Mouse (Mus musculus) heart, embryonic 14.5 days (tissue): ENCODE measurements around the gene Akip1. TPM values are rescaled to one million over a fixed set of nuclear protein-coding genes. Genes with fewer than 3 reads are reported as not detected.

Experiments
- ATAC-seq: fragments of 200-750 bp; cut with Nextera tagmentation; 2 replicates; pipeline ENCODE4 v1.8.0; 2017; ENCODE audit warnings: low read depth, moderate TSS enrichment; ENCODE audit not compliant: insufficient number of reproducible peaks, insufficient read depth, low FRiP score
- H3K27ac ChIP-seq, 2 experiments: fragments of 200-500 bp in 1 of 2; fragments of 300-500 bp in 1 of 2; sonication (generic) in 1 of 2; replicated peaks in 1 of 2; 2 replicates each; pipeline ENCODE4 v1.5.1; 2012 to 2014; ENCODE audit warnings: low read depth in 2 of 2, low read length in 2 of 2, control low read depth in 1 of 2, mild to moderate bottlenecking in 1 of 2, mixed read lengths in 1 of 2; ENCODE audit not compliant: control insufficient read depth in 1 of 2, insufficient read depth in 1 of 2
- H3K27me3 ChIP-seq: fragments of 300-500 bp; sonication (generic); 2 replicates; pipeline ENCODE4 v1.6.1; 2014; ENCODE audit warnings: mild to moderate bottlenecking, low read length, control low read depth; ENCODE audit not compliant: control insufficient read depth, insufficient read depth
- H3K36me3 ChIP-seq: fragments of 300-500 bp; sonication (generic); 2 replicates; pipeline ENCODE4 v1.6.1; 2014; ENCODE audit warnings: mild to moderate bottlenecking, control low read depth, low read length, mixed read lengths; ENCODE audit not compliant: control insufficient read depth, insufficient read depth
- H3K4me1 ChIP-seq, 2 experiments: fragments of 200-500 bp in 1 of 2; fragments of 300-500 bp in 1 of 2; sonication (generic) in 1 of 2; 2 replicates each; pipeline ENCODE4 v1.6.1; 2012 to 2014; ENCODE audit warnings: low read length in 2 of 2, control low read depth in 1 of 2, mixed read lengths in 1 of 2; ENCODE audit not compliant: control insufficient read depth in 2 of 2, insufficient read depth in 2 of 2
- H3K4me2 ChIP-seq: fragments of 300-500 bp; sonication (generic); 2 replicates; pipeline ENCODE4 v1.6.1; 2014; ENCODE audit warnings: mild to moderate bottlenecking, low read length
- H3K4me3 ChIP-seq, 2 experiments: fragments of 200-500 bp in 1 of 2; fragments of 300-500 bp in 1 of 2; sonication (generic) in 1 of 2; 2 replicates each; pipeline ENCODE4 v1.5.1; 2012 to 2014; ENCODE audit warnings: low read length in 2 of 2, mild to moderate bottlenecking in 2 of 2, control low read depth in 1 of 2, low read depth in 1 of 2, moderate library complexity in 1 of 2; ENCODE audit not compliant: control insufficient read depth in 1 of 2, insufficient read depth in 1 of 2
- H3K9ac ChIP-seq: fragments of 300-500 bp; sonication (generic); 2 replicates; pipeline ENCODE4 v1.6.1; 2014; ENCODE audit warnings: mild to moderate bottlenecking, low read length
- H3K9me3 ChIP-seq: fragments of 300-500 bp; sonication (generic); 2 replicates; pipeline ENCODE4 v1.6.1; 2016; ENCODE audit warnings: low read length, control low read depth; ENCODE audit not compliant: control insufficient read depth
- WGBS: fragments of 180-500 bp; shearing (Covaris S2); extraction: QIAGEN DNeasy Blood & Tissue Kit; methylation state at CpG from one replicate; pipeline ENCODE4 v1.1.7; 2014; 5-methylcytosine and 5-hydroxymethylcytosine counted together
- polyA plus RNA-seq: library from polyadenylated mRNA; unstranded; fragments of >200 nt; fragmentation: Nextera tagmentation; extraction: Ambion mirVana; gene quantifications from 2 replicates; pipeline ENCODE4 v1.2.1, GENCODE M21; 2014

Gene Akip1
- polyA plus RNA-seq, 1 experiment from 2014 or later, result 32.3 TPM

GRCm38 (mm10) chr7:109708961-109709382 is 5.5 kb downstream of the Akip1 start:
- Histone ChIP-seq H3K4me1 (peaks cover 15 to 35% of the 10 kb centered on the region in 2 experiments), H3K9ac (no peak overlapping the region), H3K36me3 (peaks cover 28% of the 10 kb centered on the region), H3K9me3 (no peaks in the 10 kb centered on the region), H3K27ac (peak overlapping the region; percentile 82 to 91), H3K4me2 (no peak overlapping the region), H3K27me3 (no peaks in the 10 kb centered on the region), H3K4me3 (no peak overlapping the region)
- 10% methylated on average over 3 of the region's 3 CpGs for WGBS
- no peak for ATAC-seq

DNA sequence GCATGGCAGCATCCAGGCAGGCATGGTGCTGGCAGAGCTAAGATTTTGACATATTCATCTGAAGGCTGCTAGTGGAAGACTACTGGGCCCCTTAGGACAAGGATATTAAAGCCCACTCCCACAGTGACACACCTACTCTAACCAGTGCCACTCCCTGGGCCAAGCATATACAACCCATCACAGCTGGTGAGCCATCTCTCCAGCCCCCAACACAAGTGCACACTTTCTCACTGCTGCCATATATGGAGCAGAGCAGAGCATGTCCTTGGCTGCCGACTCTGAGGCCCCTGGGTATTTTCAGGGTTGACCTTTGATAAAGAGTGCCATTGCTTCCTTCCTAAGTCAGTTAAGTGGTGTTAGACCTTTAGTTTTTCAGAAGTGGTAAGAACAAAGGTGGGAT is 6.6 kb downstream of the Akip1 start:
- Histone ChIP-seq H3K27ac (no peak overlapping the region; a peak in 1 of 4 replicates), H3K27me3 (no peaks in the 10 kb centered on the region), H3K9ac (no peak overlapping the region), H3K4me2 (no peak overlapping the region), H3K9me3 (no peaks in the 10 kb centered on the region), H3K4me3 (no peak overlapping the region), H3K4me1 (peaks cover 14 to 35% of the 10 kb centered on the region in 2 experiments), H3K36me3 (peaks cover 28% of the 10 kb centered on the region)
- WGBS, result 8% methylated on average over 1 of the region's 1 CpGs
- ATAC-seq, result no peak

DNA sequence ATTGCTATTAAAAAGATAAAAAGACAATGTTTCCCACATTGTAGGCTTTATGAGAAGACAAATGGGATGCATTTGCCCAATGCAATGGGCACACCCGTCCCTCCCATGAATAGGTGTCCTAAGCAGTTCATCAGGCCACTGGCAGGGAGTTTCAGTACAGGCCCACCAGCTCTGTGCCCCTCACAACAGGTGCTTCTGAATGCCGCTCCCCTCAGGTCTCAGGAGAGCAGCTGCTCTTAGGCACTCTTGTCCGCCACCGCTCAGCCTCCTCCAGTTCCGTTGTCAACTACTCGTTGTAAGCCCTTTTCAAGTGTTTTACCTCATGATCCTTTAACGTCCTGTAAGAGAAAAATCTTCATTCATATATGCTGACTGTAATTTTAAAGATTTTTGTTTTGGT is 8.7 kb downstream of the Akip1 start:
- no peak for ATAC-seq
- Histone ChIP-seq H3K27me3 (no peaks in the 10 kb centered on the region), H3K36me3 (peaks cover 28% of the 10 kb centered on the region), H3K27ac (no peak overlapping the region), H3K4me2 (no peak overlapping the region), H3K9me3 (no peaks in the 10 kb centered on the region), H3K4me1 (peaks cover 14 to 34% of the 10 kb centered on the region in 2 experiments), H3K9ac (no peak overlapping the region), H3K4me3 (no peak overlapping the region)
- whole genome bisulfite sequencing, result 85% methylated on average over 7 of the region's 7 CpGs

DNA sequence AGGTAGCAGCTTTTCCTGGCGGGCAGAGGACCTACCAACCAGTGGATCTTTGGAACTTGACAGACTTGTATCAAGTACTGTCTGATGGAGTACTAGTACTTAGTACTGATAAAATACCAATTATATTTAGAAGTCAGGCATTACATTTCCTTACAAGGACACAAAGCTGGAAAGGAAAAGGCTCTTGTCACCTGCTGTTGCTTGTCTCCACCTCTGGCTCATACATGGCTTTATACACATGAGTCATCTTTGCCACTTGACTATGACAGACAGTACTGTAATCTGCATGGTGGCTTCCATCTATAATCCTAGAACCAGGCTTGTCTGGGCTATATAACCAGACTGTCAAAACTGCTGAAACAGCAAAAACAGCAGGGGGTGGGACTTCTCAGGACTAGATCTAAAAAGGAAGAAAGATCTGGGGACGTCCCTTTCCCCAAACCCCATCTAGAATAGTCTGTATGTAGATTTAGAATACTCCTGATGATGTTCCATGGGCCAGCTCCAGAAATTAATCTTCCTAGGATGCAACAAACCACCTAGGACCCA is 10.0 kb downstream of the Akip1 start:
- no peak overlapping the region for H3K4me2 ChIP-seq
- no peak for ATAC-seq
- H3K27me3 ChIP-seq, result no peaks in the 10 kb centered on the region
- H3K9me3 ChIP-seq, result no peaks in the 10 kb centered on the region
- H3K9ac ChIP-seq, result no peak overlapping the region
- H3K4me3 ChIP-seq, result no peak overlapping the region
- 0 out of 4 replicates have a peak overlapping the region, but pooled peaks of 1 of the 2 experiments have one; percentile 12 for H3K27ac ChIP-seq
- WGBS, result 76% methylated on average over 2 of the region's 2 CpGs
- H3K36me3 ChIP-seq, result peaks cover 23% of the 10 kb centered on the region
- peaks cover 8 to 21% of the 10 kb centered on the region in 2 experiments for H3K4me1 ChIP-seq

- no peak overlapping the region for H3K27ac ChIP-seq
- no peak overlapping the region for H3K4me2 ChIP-seq
- ATAC-seq, result no peak
- no peak overlapping the region for H3K4me3 ChIP-seq
- no peaks in the 10 kb centered on the region for H3K4me1 ChIP-seq
- 53% methylated on average over 9 of the region's 9 CpGs for WGBS
- H3K27me3 ChIP-seq, result no peaks in the 10 kb centered on the region
- H3K9me3 ChIP-seq, result peaks cover 4% of the 10 kb centered on the region; the same call in 1 of the 2 replicates
- H3K9ac ChIP-seq, result no peak overlapping the region
- H3K36me3 ChIP-seq, result no peaks in the 10 kb centered on the region
Measured at GRCm38 (mm10) chr7:109719286-109719685, 15.8 kb downstream of the Akip1 start.

GRCm38 (mm10) chr7:109722618-109723017 is 19.1 kb downstream of the Akip1 start:
- Histone ChIP-seq H3K27ac (no peak overlapping the region), H3K4me3 (no peak overlapping the region), H3K36me3 (no peaks in the 10 kb centered on the region), H3K9me3 (peaks cover 4% of the 10 kb centered on the region; the same call in 1 of the 2 replicates), H3K4me2 (no peak overlapping the region), H3K4me1 (no peaks in the 10 kb centered on the region), H3K9ac (no peak overlapping the region), H3K27me3 (no peaks in the 10 kb centered on the region)
- WGBS, result 98% methylated on average over 2 of the region's 2 CpGs
- no peak for ATAC-seq

GRCm38 (mm10) chr7:109723114-109723513 is 19.6 kb downstream of the Akip1 start:
- no peak for ATAC-seq
- no peak overlapping the region for H3K4me3 ChIP-seq
- no peak overlapping the region for H3K27ac ChIP-seq
- H3K36me3 ChIP-seq, result no peaks in the 10 kb centered on the region
- H3K9ac ChIP-seq, result no peak overlapping the region
- no peaks in the 10 kb centered on the region for H3K4me1 ChIP-seq
- H3K9me3 ChIP-seq, result peaks cover 4% of the 10 kb centered on the region; the same call in 1 of the 2 replicates
- H3K4me2 ChIP-seq, result no peak overlapping the region
- WGBS, result 91% methylated on average over 8 of the region's 8 CpGs
- H3K27me3 ChIP-seq, result no peaks in the 10 kb centered on the region

GRCm38 (mm10) chr7:109723697-109724096 is 20.2 kb downstream of the Akip1 start, which contains the start of gene BC051019:
BC051019 (minus strand) TSS chr7:109723850.
- H3K9me3 ChIP-seq, result peaks cover 4% of the 10 kb centered on the region; the same call in 1 of the 2 replicates
- no peak within 1 kb of the TSS for H3K4me3 ChIP-seq
- H3K4me2 ChIP-seq, result no peak within 1 kb of the TSS
- H3K9ac ChIP-seq, result no peak within 1 kb of the TSS
- H3K27ac ChIP-seq, result no peak within 1 kb of the TSS
- no peaks in the 10 kb centered on the region for H3K36me3 ChIP-seq
- no peaks in the 10 kb centered on the region for H3K4me1 ChIP-seq
- no peak for ATAC-seq
- no peaks in the 10 kb centered on the region for H3K27me3 ChIP-seq
- WGBS, result 89% methylated on average over 5 of the region's 5 CpGs
